In the genomic region with DNA sequence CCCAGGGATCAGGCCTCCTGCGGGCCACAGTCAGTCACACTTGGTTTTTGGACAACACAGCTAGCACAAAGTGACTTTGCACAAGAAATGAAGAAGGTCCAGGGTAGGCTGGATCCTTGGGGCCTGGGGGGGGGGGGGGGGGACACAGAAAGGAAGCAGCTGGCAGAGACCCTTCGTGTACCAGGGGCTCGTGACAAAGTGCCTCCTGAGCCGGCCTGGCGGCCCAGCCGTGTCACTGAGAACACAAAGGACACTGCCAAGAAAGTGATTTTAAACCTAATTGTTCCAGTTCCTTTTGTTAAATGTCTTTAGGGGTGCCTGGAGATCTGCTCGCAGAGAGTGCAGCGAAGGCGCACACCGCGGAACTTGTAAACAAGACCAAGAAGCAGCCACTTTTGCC, we compare ENCODE assay signal across 9 mouse cellular contexts.
DNase-seq lines count a peak whose midpoint lies in the region; ATAC-seq and TF ChIP-seq lines count a peak whose summit lies in the region.
"Had no signal": no experiment of that assay in that cellular context is flagged by ENCODE, and none has a peak within 500 bp of the region (broad histone marks: within the 10 kb centered on the region; RNA-seq: fewer than 3 reads in every experiment).

No protein-coding gene starts in this region.

- H3K9ac ChIP-seq in heart, embryonic 14.5 days (ENCODE audit: low read length), result peak overlapping the region; percentile 38; the same call in 1 of the 2 replicates
- H3K9ac ChIP-seq in stomach, embryonic 16.5 days (ENCODE audit: low read length), result no peak overlapping the region
- no peak overlapping the region for H3K9ac ChIP-seq in stomach, postnatal 0 days (ENCODE audit: low read length)
- H3K9ac ChIP-seq in liver, postnatal 0 days (replicated peaks), result no peak overlapping the region

- intact Hi-C loops in left cerebral cortex, adult 2 months (cut with DNase I), result no loop called here

- peak overlapping the region; percentile 54 for H3K4me2 ChIP-seq in heart, embryonic 14.5 days (ENCODE audit: low read length)
- no peak overlapping the region for H3K4me2 ChIP-seq in stomach, embryonic 16.5 days (ENCODE audit: low read depth, low read length)
- H3K4me2 ChIP-seq in stomach, postnatal 0 days (replicated peaks; ENCODE audit: low read depth), result no peak overlapping the region; the same call in 1 of the 2 replicates
- peak overlapping the region; percentile 42 for H3K4me2 ChIP-seq in liver, postnatal 0 days (ENCODE audit: low read depth, low read length)

- no peak for TF ChIP-seq EP300 in stomach, postnatal 0 days (optimal IDR thresholded peaks at IDR 0.05)
- TF ChIP-seq EP300 in liver, postnatal 0 days (IDR thresholded peaks at IDR 0.05; ENCODE audit: low read depth), result no peak

- DNase-seq in heart, adult 8-10 months (ENCODE audit: low spot score), result no peak
- DNase-seq in stomach, postnatal 0 days (ENCODE audit: low spot score), result no peak
- no peak for DNase-seq in liver, postnatal 0 days
- DNase-seq in left cerebral cortex, adult 2 months (ENCODE audit: extremely low spot score in 1 of 2, low spot score in 2 of 2), result no peak
- no peak for DNase-seq in spleen, postnatal 4 days (ENCODE audit: low spot score in 2 of 2)
- DNase-seq: B cell, adult 2 months had no signal

- H3K4me3 ChIP-seq in heart, embryonic 14.5 days (ENCODE audit: control insufficient read depth in 1 of 2, insufficient read depth in 1 of 2, low read depth in 1 of 2, low read length in 2 of 2), result no peak overlapping the region
- no peak overlapping the region for H3K4me3 ChIP-seq in stomach, embryonic 16.5 days (replicated peaks; ENCODE audit: low read length)
- no peak overlapping the region for H3K4me3 ChIP-seq in stomach, postnatal 0 days (ENCODE audit: low read depth, low read length)
- H3K4me3 ChIP-seq in liver, postnatal 0 days (ENCODE audit: low read depth, low read length), result no peak overlapping the region
- no peak overlapping the region for H3K4me3 ChIP-seq in left cerebral cortex, adult 2 months

- H3K4me1 ChIP-seq in heart, embryonic 14.5 days (ENCODE audit: control insufficient read depth in 2 of 2, insufficient read depth in 2 of 2, low read length in 2 of 2), result peaks cover 35 to 54% of the 10 kb centered on the region in 2 experiments
- H3K4me1 ChIP-seq in stomach, embryonic 16.5 days (ENCODE audit: control insufficient read depth, insufficient read depth, low read length), result peaks cover 15% of the 10 kb centered on the region; the same call in 1 of the 2 replicates
- no peaks in the 10 kb centered on the region; the same call in 1 of the 2 replicates for H3K4me1 ChIP-seq in stomach, postnatal 0 days (replicated peaks; ENCODE audit: control insufficient read depth, insufficient read depth)
- 0 out of 2 replicates have a peak, but pooled peaks cover 3% of the 10 kb centered on the region for H3K4me1 ChIP-seq in liver, postnatal 0 days (ENCODE audit: insufficient read depth)

- H3K27me3 ChIP-seq in heart, embryonic 14.5 days (ENCODE audit: control insufficient read depth, insufficient read depth, low read length), result no peaks in the 10 kb centered on the region
- no peaks in the 10 kb centered on the region for H3K27me3 ChIP-seq in stomach, embryonic 16.5 days (ENCODE audit: control insufficient read depth, insufficient read depth, low read length)
- H3K27me3 ChIP-seq in stomach, postnatal 0 days (ENCODE audit: control insufficient read depth, insufficient read depth, low read length), result no peaks in the 10 kb centered on the region
- H3K27me3 ChIP-seq in liver, postnatal 0 days (ENCODE audit: insufficient read depth, low read length), result no peaks in the 10 kb centered on the region

- H3K36me3 ChIP-seq in heart, embryonic 14.5 days (ENCODE audit: control insufficient read depth, insufficient read depth, low read length), result no peaks in the 10 kb centered on the region
- no peaks in the 10 kb centered on the region for H3K36me3 ChIP-seq in stomach, embryonic 16.5 days (ENCODE audit: control insufficient read depth, insufficient read depth, low read length)
- no peaks in the 10 kb centered on the region for H3K36me3 ChIP-seq in stomach, postnatal 0 days (ENCODE audit: control insufficient read depth, insufficient read depth, low read length)
- no peaks in the 10 kb centered on the region for H3K36me3 ChIP-seq in liver, postnatal 0 days (replicated peaks; ENCODE audit: insufficient read depth, low read length)

- H3K9me3 ChIP-seq in heart, embryonic 14.5 days (ENCODE audit: control insufficient read depth, low read length), result no peaks in the 10 kb centered on the region
- H3K9me3 ChIP-seq in stomach, embryonic 16.5 days (replicated peaks; ENCODE audit: control insufficient read depth, low read length), result no peaks in the 10 kb centered on the region
- H3K9me3 ChIP-seq in stomach, postnatal 0 days (ENCODE audit: control insufficient read depth, low read length), result no peaks in the 10 kb centered on the region
- no peaks in the 10 kb centered on the region for H3K9me3 ChIP-seq in liver, postnatal 0 days (ENCODE audit: low read length)

- ATAC-seq in heart, embryonic 14.5 days (ENCODE audit: insufficient number of reproducible peaks, insufficient read depth, low FRiP score, low read depth), result no peak
- no peak for ATAC-seq in stomach, embryonic 16.5 days (ENCODE audit: insufficient read depth, low FRiP score)
- ATAC-seq in stomach, postnatal 0 days (ENCODE audit: low FRiP score, low TSS enrichment), result no peak
- no peak for ATAC-seq in liver, postnatal 0 days
- ATAC-seq in inflammation-experienced regulatory T-cells, adult 6 months, result no peak

- TF ChIP-seq CTCF in stomach, postnatal 0 days (IDR thresholded peaks at IDR 0.05; ENCODE audit: low read depth), result no peak
- no peak for TF ChIP-seq CTCF in liver, postnatal 0 days (IDR thresholded peaks at IDR 0.05; ENCODE audit: low read depth)
- no peak for TF ChIP-seq CTCF in left cerebral cortex, adult 2 months (IDR thresholded peaks at IDR 0.05)

- 82% methylated on average over 11 of the region's 11 CpGs for WGBS in heart, embryonic 14.5 days
- WGBS in stomach, embryonic 16.5 days, result 61% methylated on average over 11 of the region's 11 CpGs
- 63% methylated on average over 11 of the region's 11 CpGs for WGBS in stomach, postnatal 0 days
- WGBS in liver, postnatal 0 days (ENCODE audit: insufficient replicate concordance), result 66% methylated on average over 11 of the region's 11 CpGs

- H3K27ac ChIP-seq in heart, embryonic 14.5 days (replicated peaks in 1 of 2; ENCODE audit: control insufficient read depth in 1 of 2, insufficient read depth in 1 of 2, low read depth in 2 of 2, low read length in 2 of 2), result no peak overlapping the region
- peak overlapping the region; percentile 19; the same call in 1 of the 2 replicates for H3K27ac ChIP-seq in stomach, embryonic 16.5 days (ENCODE audit: low read length)
- no peak overlapping the region for H3K27ac ChIP-seq in stomach, postnatal 0 days (replicated peaks)
- no peak overlapping the region for H3K27ac ChIP-seq in liver, postnatal 0 days (ENCODE audit: low read depth)
- H3K27ac ChIP-seq in left cerebral cortex, adult 2 months, result no peak overlapping the region; the same call in 1 of the 2 replicates

Comparison
In these comparisons a context has a peak if more than half of its experiments do, and no peak if none do; other contexts are left out.
1. H3K4me2 ChIP-seq: peak in heart, embryonic 14.5 days (single experiment) and liver, postnatal 0 days (single experiment); none in stomach, embryonic 16.5 days (single experiment) and stomach, postnatal 0 days (single experiment).